Mouse (Mus musculus): Measurements from ENCODE around the gene Mok.

Gene Mok

DNA sequence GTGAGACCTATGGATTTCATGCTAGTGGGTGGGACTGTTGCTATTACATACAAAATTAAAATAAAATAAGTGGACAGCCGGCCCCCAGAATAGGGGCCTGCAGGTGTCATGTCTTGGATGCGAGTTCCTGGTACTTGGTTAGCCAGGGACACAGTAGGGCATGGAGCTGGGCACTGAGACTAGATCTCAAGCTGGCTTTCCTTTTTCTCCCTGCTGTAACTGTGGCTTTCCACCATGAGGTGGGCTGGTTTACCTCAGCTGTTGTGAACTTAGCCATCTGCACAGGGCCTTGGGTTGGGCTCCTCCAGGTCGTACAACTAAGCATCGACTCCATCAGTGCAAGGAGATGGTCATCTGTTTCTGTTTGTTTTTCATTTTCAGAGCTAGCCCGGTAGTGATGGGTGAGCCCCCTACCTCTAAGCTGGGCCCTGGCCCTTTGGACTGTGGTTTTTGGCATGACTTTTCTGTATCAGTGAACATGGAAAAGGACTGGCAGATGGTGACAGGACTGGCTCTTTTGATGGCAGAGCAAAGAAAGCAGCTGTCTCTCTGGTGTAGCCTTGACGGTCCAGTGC lies 5.5 kb upstream of the Mok start:
- DNase-seq = no peak

DNA sequence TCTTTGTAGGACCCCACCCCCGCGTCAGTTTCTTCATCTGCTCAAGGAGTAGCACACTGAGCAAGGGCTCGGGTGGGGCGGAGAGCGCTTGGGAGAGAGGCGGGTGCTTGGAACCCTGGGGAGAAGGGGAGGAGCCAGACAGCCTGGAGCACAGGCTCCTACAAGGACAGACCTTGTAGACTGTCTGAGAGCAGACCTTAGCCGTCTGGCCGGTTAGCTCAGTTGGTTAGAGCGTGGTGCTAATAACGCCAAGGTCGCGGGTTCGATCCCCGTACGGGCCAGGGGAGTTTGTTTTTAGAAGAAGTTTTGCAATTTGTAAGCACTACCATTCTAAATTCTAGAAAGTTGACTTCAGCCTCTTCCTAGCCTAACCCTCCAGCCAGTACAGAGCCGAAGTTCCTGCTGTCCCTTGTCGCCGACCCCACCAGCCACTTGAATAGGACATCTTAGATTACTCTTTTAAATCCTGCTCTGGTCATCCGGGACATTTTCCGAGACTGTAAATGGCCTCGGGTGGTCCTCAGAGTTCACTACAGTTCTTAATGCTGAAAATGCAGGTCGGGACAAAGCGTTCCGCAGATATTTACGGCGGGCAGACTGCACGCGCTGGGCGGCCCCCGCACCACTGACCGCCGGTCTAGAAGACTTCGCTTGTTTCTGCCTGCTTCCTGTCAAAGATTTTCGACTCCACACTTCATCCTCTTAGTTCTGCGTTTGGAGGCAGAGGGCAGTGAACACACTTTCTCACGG lies 4.6 kb upstream of the Mok start:
- peak; percentile 89 for DNase-seq

DNA sequence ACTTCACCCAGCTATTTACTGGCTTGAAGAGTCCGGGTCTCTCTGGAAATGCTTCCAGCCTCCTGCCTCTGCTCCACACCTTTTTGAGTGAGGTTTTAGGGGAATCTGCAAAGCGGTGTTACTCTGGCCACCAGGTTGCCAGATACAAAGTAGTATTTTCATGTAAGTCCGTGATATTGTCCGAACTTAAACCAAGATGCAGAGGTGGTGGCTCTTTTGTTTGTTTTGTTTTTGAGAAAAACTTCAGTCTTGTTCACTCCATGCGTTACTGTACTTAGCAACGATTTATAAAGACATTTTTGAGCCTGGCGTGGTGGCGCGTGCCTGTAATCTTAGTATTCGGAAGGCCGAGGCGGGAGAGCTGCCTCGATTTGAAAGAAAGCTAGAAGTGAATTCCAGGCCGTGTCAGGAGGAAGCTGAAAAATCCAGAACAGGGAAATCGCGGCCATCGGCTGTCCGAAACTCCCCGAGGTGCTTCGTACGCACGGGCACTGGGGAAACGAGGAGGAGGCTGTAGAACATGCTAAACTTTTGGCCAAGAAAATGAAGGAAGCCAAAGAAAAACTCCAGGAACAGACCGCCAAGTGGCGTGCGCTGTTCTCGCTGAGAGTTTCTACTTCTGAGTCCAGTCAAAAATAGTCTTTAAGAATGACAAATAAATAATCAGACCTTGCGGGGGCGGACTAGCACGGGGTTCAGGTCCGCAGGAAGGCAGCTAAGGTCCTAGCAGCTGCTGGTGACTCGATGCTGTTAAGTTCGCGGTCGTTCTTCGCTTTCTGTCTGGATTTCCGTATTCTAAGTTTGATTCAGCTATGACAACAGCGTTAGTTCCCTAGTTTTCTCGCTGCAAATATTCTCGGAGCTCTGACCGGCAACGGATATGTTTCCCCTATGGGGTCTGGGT lies 3.7 kb upstream of the Mok start:
- peak; percentile 49 for DNase-seq

DNA sequence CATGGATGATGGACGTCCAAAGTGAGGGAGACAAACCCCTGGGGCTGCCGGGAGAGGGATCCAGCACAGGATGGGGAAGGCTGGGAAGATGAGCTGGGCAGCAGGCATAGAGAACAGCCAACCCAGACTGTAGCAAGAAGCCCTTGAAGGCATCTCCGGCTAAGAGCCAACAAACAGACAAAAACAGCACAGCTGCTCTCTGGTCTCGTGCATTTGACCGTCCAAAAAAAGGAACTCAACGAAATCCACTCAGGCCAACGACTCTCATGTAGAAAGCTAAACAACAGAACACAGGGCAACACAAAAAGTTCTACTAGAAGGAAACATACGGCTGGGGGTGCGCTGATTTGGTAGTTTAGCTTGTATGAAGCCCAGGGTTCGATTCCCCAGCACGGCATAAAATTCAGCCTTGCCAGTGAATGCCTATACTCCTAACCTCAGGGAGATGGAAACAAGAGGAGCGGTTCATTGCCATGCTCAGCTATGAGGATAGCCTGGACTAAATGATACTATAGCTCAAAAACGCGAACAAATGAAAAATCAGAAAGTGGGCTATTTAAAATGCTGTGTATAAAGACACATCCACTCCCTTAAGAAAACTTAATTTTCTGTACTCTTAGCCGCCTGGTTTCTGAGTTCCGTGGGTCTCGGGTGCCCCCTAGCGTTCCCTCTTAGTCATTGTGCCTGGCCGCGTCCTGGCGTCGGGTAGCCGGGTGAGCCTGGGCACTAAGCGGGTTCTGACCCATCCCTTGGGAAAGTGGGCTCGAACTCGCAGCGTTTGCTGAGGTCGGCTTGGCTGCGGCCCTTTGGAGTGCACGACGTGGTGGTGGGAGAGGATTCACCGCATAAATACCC lies 2.7 kb upstream of the Mok start:
- DNase-seq = peak; percentile 88

DNA sequence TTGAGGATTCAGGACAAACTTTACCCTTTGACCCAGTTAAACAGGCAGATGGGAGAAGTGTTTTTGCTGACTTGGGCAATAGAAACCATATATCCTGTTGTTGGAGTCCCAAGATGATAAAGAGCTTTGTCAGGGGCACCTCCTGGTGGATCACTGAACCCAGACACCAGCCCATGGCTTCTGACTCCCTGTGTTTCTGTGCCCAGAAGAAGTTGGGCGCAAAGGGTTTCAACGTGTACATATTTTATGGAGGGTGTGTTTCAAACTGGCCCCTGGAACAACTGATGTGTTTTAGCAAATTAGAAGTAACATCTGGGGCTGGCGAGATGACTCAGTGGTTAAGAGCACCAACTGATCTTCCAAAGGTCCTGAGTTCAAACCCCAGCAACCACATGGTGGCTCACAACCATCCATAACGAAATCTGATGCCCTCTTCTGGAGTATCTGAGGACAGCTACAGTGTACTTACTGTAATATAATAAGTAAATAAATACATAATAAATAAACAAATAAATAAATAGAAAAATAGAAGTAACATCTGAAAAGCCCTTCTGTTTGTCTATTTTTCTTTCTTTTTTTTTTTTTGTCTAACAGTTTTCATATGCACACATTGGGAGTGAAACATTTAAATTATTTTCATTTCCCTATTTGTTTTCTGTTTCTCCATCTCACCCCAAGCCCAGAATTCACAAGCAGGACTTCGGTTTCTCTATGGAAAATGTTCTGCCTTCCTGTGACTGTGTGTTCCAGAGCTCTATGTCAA lies 1.2 kb upstream of the Mok start:
- no peak for DNase-seq

DNA sequence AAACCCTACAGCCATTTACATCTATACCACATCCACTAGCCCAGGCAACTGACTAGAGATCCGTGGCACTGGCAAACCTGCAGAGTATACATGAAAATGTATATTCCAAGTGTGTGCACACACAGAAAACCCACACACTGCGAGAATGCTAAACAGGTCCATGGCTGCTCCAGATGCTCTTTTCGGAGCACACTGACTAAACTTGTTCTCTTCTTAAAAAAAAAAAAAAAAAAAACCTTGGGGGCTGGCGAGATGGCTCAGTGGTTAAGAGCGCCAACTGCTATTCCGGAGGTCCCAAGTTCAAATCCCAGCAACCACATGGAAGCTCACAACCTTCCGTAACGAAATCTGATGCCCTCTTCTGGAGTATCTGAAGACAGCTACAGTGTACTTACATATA lies 2.9 kb downstream of the Mok start:
- DNase-seq = no peak

DNA sequence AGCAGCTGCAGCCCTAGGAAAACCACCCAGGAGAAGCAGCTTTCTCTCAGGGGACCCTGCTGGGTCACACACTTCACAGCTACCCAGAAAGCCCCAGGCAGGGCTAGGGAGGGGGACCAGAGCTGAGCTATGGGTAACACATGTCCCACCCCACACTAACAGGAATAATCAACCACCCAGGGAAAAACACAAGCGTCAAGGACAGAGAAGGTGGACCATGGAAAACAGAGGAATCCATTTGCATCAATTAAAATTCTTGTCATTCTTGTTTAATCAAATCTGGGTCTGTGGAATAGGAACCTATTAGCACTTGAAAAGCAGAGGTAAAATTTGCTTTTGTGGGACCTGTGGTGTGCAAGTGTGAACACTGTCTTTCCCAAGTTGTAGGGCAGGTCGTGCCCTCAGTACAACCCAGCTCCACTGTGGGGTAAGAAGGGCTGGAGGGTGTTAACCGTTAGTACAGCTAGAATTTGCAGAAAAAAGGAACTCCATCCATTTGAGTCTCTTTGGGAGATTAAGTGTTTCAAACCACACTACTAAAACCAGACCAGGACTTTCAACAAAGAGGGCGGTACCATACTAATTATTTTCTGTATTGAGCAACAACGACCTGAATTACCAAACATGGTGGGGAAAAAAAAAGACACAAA lies 3.4 kb downstream of the Mok start:
- no peak for DNase-seq

DNA sequence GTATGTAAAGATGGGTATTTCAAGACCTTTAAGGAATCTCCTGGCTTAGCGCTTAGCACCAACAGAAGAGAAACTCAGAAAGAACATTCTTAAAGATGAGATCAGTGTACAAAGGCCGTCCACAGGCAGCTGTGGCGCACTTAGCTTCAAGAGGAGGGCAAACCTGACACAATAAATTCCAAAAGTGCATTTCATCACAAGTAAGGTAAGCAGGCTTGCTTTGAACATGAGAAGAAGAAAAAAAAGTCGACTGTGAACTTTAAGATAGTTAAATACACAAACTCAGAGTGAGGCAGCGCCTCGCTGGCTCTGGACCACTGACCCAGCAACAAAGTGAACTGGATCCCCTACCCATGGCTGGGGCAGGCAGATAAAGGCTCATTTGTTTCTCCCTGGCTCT lies 4.0 kb downstream of the Mok start:
- DNase-seq = no peak

DNA sequence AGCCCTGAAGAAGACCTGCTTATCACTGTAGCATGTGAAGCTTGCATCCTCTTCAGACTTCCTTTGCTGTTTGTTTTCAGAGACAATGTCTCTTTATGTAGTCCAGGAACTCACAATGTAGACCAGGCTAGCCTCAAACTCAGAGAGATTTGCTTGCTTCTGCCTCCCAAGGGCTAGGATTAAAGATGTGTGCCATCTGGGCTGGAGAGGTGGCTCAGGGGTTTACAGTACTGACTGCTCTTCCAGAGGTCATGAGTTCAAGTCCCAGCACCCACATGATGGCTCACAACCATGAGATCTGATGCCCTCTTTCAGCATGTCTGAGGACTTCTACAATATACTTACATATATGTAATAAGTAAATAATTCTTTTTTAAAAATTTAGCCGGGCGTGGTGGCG lies 5.6 kb downstream of the Mok start:
- DNase-seq = no peak

DNA sequence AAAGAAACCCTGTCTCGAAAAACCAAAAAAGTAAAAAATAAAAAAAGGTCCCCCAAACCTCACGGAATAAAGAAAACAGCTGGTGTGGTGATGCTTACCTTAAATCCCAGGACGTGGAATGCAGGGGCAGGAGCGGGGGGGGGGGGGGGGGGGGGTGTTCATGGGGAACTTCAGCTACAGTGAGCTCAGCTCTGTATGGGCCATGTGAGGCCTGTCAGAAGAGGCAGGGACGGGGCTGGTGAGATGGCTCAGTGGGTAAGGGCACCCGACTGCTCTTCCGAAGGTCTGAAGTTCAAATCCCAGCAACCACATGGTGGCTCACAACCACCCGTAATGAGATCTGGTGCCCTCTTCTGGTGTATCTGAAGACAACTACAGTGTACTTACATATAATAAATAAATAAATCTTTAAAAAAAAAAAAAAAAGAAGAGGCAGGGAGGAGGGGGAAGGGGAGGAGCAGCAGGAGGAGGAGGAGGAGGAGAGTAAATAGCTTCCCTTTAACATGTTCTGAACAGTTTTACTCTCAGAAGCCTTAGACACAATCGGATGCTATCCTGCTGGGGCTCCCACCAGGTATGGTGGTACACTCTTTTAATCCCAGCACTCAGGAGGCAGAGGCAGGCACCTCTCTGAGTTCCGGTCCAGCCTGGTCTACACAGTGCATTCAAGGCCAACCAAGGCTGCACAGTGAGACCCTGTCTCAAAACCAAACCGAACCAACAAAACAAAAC lies 10.3 kb downstream of the Mok start:
- no peak for DNase-seq

DNA sequence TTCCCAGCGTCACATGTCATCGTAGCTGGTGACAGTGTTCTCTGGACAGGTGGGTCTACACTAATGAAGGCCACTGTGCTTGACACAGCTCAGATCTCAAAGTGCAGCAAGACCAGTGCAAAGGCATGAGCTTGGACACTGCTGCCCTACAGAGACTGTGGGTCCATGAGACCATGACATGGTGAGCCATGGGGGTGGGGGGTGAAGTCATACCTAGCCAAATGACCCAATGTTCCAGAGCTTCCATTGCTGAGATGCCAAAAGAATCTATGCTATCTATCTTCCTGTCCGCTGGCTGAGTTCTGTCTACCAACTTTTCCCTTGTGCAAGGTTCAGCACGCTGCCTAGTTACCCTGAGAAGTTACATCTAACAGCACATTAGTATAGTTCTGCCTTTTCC lies 11.8 kb downstream of the Mok start:
- DNase-seq = no peak

DNA sequence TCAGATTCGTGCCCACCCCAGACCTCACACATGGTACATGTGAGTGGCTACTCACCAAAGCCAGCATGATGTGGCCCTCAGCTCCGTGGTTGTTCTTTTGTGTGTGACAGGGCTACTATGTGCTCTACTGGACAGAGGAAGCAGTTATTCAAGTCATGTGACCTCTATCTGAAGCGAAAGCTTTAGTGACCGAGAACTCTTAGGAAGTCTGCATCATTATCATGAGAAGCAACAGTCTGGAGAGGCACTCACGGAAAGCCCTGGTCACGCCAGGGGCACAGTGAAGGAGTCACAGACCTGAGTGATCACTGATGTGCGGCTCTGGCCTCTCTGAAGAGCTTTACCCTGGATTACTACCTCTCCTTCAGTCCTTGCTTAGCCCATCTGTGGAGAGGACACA lies 18.4 kb downstream of the Mok start:
- DNase-seq = no peak

DNA sequence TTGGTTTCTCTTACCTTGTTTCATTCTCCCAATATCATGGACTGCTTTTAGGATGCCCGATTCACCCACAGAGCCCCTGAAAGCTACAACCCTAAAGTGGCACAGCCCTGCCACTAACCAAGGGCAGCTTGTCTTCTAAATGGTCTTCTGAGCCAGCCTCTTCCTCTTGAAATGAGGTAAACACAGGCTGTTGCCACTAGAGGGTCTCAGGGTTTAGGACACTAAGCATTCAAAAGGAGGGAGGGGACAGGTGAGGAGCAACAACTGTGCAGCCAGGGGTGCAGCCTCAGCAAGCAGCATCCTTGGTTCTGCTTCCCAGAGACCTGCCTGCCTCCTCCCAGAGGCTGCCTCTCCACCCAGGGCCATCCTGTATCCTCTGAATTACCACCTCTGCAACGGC lies 19.0 kb downstream of the Mok start:
- DNase-seq = no peak

DNA sequence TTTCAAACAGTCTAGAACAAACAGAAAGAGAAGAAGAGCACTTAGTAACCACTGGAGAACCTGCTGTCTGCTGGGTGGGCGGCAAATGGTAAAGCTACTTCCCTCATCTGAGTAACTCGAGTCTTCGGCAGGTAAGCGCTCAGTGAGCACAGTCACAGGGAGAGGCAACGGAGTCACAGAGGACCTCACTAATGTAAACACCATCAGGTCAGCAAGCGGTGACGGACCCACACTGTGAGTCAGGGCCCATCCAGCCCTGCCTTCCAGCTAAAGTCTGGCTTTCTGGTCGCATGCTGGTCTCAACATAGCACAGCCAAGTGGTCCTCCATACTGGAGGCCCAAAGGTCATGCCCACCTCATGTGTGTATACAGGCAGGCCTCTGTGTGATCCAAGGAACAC lies 21.4 kb downstream of the Mok start:
- no peak for DNase-seq

DNA sequence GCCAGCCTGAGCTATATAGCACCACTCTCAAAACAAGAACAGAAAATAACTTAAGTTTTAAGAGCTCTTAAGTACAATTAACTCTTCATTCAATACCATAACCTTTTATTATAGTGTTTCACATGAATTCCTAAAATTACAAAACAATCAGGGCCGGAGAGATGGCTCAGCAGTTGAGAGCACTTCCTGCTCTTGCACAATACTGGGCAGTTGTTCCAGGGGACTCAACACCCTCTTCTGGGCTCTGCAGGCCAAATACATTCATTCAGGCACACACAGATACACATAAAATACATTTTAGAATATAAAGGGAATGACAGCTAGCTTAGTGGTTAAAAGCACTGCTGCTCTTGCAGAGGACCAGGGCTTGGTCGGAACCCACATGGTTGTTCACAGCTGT lies 23.9 kb downstream of the Mok start:
- no peak for DNase-seq

DNA sequence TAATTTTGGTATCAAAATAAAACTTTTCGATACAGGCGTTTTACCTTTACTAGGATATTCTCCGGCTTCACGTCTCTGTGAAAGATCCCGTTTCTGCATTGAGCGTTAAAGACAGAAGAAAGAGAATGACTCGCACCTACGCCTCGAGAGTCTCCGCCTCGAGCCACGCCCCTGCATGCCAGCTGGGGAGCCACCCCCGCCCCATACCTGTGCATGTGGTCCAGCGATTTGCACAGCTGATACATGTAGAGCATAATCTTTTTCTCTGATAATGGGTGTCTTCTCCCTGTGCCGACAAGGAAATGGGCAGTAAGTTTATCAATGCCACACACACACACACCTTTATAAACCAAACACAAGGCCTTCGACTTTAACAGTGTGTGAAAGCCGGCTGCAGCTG lies 25.8 kb downstream of the Mok start:
- DNase-seq = no peak

DNA sequence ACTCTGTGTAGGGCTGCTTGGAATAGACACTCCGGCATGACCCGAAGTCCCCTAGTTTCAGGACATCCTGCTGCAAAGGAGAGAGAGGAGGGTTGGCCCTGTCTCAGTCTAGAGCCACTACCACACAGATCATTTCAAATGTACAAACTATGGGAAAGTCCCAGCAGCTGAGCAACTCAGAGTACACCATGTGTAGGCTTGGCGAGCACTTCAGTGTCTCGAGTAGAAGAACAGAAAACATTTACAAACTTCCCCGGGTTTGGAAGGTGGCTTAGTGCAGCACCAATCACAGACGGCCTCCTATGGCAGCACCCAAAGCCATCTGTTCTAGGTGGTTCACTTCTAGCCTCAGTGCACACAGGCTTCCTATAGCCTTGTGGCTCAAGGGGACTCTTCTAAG lies 27.1 kb downstream of the Mok start:
- DNase-seq = no peak

DNA sequence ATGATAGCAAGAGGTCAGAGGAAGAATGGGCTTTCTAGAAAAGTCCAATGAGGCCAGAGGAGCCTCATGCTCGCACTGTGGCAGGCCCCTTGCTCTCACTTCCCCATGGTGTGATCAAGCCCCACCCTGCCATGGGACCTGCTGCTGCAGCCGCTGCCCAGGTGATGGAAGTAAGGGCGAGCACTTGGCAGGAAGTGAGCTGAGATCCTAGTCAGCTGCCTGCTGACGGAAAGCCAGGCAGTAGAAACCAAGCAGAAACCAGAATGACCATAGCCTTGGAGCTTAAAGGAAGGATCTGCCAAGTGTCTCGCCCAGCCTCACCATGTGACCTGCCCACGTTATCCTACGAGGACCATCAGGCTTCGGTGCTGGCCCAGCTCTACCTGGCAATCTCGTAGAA lies 27.6 kb downstream of the Mok start:
- no peak for DNase-seq

DNA sequence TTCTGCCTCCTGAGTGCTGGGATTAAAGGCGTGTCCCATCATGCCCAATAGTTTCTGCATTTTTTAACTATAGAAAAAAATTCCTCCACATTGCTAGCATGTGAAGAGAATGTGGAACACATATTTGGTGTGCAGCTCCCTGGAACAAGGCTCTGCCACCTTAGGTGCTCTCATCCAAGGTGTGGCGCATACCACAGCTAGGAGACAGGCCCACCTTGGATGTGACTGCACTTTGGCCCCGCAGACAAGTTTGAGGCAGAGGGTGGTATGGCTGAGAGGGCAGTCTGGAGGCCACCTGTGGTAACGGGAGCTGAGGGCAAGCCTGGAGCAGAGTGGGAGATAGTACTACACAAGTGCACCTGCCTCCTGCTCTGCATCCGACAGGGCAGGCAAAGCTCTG lies 31.9 kb downstream of the Mok start:
- no peak for DNase-seq

DNA sequence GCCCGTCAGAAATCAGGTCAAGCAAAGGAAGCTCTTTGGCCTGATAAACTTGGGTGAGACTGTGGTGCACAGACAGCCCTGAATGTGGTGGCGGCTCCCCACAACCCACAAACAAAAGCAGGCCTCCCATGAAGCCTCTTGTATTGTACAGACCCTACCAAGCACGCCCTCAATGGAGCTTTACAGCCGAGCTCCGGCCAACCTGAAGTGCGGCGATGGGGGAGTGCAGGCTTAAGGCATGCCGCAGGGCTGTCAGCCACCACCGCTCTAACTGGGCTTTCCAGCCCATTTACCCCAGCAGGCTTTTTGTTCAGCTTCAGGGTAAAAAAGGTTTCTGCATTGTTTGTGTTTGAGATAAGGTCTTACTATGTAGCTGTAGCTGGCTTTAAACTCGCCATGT lies 32.3 kb downstream of the Mok start:
- DNase-seq = no peak

All from cerebellum, adult 9-10 months (tissue).